Mouse (Mus musculus) embryo, embryonic 11 days (tissue): ENCODE results near the gene Ddx43.

ENCODE experiments used
- DNase-seq: peaks from one replicate; pipeline ENCODE4 v3.0.0-alpha.2; 2015

The Ddx43 gene

DNA sequence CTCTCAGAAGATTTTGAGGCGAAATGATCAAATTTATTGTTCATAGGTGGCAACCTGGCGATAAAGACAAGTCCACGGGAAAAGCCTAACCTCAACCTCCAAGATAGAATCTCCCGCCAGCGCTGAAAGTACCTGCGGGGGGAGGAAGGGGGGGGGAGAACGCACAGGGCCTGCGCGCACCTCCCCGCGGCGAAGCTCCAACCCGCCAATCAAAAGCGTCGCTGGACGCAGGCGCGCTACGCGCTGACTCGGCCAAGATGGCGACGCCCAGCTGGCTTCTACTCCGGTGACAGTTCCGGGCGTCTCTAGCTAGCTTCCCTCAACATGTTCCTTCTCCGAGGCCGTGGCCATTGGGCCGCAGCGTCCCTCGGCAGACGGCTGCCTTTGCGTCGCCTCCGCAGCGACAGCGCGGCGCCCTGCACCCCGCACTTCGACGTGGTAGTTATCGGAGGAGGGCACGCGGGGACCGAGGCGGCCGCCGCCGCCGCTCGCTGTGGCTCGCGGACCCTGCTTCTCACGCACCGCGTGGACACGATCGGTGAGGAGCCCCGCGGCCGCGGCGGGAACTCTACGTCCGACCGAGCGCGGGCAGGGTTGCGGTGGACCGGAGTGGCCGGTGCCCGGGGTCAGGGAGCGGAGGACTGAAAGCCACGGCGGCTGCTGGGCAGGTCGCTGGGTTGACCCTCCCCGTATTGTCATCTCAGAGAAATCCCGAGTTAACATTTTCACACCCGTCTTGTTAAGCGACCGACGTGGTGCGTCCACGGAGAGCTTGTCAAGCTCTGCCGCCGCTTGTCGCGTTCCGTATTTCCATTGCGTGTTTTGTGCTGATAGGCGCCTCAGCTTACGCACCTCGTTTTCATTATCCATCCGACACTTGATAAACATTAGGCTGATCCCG lies 52.6 kb downstream of the Ddx43 start, which contains the start of the genes Mto1 and Gm17324:
Mto1 (plus strand) TSS at position 236 of the 901 bp plus-strand sequence.
Gm17324 (minus strand) TSS at position 814 of the 901 bp plus-strand sequence.
- DNase-seq, result peak; percentile 94

DNA sequence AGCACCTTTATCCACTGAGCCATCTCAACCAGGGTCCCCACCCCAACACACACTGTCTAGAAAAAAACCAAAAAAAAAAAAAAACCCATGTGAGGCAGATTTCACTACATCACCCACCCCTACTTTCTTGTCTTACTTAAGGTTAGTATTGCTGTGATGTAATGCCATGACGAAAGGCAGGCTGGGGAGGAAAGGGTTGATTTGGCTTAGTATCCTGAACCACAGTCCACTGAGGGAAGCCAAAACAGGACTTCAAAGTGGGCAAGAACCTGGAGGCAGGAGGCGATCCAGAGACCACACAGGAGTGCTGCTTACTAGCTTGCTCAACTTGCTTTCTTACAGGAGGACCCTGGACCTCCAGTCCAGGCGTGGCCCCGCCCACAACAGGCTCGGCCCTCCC lies 54.8 kb downstream of the Ddx43 start:
- DNase-seq, result no peak

DNA sequence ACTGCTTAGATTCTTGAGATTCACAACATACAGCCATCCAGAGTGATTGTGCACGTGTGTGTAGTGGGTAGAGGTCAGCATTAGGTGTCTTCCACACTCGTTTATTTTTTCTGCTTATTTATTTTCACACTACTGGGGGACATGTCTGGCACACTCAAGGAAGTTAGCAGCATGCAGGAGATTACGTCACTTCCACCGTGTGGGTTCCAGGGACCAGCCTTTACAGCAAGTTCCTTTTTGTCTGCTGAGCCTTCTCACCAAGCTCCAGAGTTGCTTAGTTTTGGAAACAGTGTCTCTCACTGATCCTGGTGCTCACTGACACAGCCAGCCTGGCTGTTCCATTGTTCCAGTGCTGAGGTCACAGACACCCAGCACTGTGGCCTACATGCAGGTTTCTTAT lies 55.8 kb downstream of the Ddx43 start:
- no peak for DNase-seq

DNA sequence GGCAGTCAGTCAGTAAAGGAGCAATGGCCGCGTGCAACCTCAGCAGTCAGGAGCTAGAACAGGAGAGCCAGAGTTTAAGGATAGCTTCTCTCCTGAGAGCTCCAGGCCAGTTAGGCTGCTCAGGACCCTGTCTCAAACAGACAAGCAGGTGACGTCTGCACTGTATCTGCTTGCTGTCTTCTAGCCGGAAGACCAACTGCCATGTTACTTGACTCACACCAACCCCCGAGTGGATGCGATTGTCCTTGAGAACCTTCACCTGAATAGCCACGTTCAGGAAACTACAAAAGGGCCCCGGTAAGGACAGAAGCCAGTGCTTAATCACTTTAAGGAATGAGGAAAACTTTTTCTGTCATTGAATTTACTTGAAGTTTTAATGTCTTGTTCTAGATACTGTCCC lies 61.4 kb downstream of the Ddx43 start:
- no peak for DNase-seq

DNA sequence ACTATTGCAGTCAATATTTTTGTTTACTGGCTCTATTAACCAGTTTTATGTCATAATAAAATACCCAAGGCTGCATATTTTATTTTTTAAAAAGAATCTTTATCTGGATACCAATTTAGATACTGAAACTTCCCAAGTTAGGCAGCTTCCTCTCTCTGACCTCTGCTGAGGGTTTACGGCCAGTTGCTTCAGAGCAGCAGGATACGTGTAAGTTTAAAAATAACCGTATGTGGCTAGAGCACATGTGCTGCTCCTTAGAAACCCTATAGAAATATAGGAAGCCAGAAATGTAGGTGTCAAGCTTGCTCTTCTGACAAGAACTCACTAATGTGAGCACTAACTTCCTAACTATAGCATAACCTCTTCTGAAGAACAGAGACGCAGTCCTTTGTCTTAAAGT lies 67.8 kb downstream of the Ddx43 start:
- DNase-seq, result no peak

DNA sequence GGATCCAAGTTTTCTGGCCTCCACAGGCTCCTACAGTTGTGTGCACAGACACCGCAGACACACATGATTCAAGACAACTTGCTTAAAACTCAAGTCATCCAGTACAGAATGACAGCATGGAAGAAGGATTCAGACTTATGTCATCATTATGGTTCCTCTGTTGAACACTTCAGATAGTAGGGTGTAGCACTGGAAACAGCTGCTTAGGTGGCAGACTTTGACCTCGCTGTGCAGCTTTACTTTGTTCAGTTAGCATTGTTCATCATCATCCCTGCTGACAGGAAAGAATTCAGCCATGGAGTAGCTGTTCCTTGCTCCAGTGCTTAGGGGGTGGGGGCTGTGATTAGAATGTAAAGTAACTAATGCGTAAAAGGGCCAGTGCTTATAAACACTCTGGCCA lies 70.1 kb downstream of the Ddx43 start:
- DNase-seq, result no peak
